Mouse (Mus musculus) ES-Bruce4 (cell line): ENCODE data around the gene Gpr157.

Experiments
- CTCF ChIP-seq: IDR thresholded peaks from one replicate; pipeline ENCODE4 v1.8.1; 2011; ENCODE audit warnings: low read depth, low read length
- EP300 ChIP-seq: IDR thresholded peaks from 2 replicates; pipeline ENCODE4 v1.6.1; 2011; ENCODE audit warnings: low read depth, low read length; ENCODE audit not compliant: insufficient read depth
- POLR2A ChIP-seq: IDR thresholded peaks from one replicate; pipeline ENCODE4 v1.8.1; 2011; ENCODE audit warnings: low read length; ENCODE audit not compliant: insufficient read depth

DNA sequence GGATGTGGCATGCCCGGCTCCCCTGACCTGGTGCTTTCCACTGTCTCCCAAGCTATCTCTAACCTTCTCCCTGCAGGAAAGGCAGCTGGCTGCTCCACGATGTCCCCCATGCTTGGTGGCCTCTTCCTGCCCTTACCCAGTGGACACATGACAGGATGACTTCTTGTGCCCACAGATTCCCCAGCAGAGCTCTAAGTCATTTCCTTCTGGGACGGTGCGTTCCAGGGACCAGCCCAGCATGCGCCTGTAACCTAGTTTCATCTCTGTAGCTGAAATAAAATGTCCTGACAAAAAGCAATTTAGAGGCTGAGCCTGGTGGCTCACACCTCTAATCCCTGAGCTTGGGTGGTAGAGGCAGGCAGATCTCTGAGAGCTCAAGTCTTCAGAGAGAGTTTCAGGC lies 19.5 kb downstream of the Gpr157 start:
- TF ChIP-seq CTCF (no peak), POLR2A (no peak), EP300 (no peak)
